Mouse (Mus musculus) activated CD4-positive, CD25-positive, alpha-beta regulatory T cell, adult 9 weeks (primary cell): Measurements from ENCODE around the gene Cacna2d1. TPM values are rescaled to one million over a fixed set of nuclear protein-coding genes. Genes with fewer than 3 reads are reported as not detected.

ENCODE experiments used
- polyA plus RNA-seq: library from polyadenylated mRNA; unstranded; fragments of 100-300 nt; shearing (Covaris generic); gene quantifications from one replicate; pipeline ENCODE4 v1.2.1, GENCODE M21; 2017

Cacna2d1 gene
- polyA plus RNA-seq, result not detected

DNA sequence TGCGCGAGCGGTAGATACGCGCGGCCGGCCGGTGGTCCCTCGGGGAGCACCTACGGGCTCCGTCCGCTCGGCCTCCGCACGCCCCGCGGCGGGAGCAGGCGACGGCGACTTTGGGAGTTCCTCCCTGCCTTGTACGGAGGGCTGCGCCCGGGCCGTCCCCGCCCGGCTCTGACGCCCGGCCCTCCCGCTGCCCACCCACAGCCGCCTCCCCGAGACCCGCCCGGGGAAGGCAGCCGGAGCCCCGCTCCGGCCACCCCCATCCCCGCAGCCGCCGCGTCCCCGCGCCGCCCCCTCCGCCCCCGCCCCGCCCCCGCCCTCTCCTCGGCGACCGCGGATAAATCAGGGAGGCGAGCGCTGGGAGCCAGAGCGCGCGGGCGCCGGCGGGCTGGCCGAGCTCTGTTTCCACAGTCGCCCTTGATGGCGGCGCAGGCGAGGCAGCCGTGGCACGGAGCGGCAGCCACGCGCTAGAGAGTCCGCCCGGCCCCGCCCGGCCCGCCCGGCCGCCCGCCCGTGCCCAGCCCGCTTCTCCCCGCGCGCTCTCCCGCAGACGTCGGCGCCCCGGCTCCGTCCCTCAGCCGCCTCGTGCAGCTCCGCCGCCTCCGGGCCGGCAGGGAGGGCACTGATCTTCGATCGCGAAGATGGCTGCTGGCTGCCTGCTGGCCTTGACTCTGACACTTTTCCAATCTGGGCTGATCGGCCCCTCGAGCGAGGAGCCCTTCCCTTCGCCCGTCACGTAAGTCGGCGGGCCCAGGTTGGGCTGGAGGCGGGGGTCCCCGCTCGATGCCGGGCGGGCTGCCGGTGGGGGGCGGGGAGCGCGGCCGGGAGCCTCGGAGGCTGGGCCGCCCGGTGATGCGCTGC, at the start of gene Cacna2d1:
Cacna2d1 (plus strand) TSS at position 316 of the 858 bp plus-strand sequence.

Other genes starting within 250 kb of the Cacna2d1 start
- gene Speer4c, start 220.4 kb upstream of the Cacna2d1 start, polyA plus RNA-seq, result not detected